Mouse (Mus musculus): Measurements from ENCODE around the gene Scarb1. TPM values are rescaled to one million over a fixed set of nuclear protein-coding genes. Genes with fewer than 3 reads are reported as not detected.

The Scarb1 gene
- polyA plus RNA-seq, 1 experiment from 2014 or later, result 36.5 TPM

- WGBS, result 85% methylated on average over 7 of the region's 7 CpGs
- no peak overlapping the region for H3K4me3 ChIP-seq (replicated peaks)
- no peaks in the 10 kb centered on the region for H3K36me3 ChIP-seq
- peaks cover 9% of the 10 kb centered on the region; the same call in 1 of the 2 replicates for H3K9me3 ChIP-seq
- no peaks in the 10 kb centered on the region; the same call in 1 of the 2 replicates for H3K4me1 ChIP-seq (replicated peaks)
- no peak overlapping the region for H3K4me2 ChIP-seq
- no peak overlapping the region for H3K27ac ChIP-seq
- H3K27me3 ChIP-seq, result no peaks in the 10 kb centered on the region
- no peak for ATAC-seq (ENCODE audit: insufficient number of reproducible peaks, insufficient read depth, low FRiP score, low TSS enrichment, low read depth)
- H3K9ac ChIP-seq (replicated peaks), result no peak overlapping the region
Measured at GRCm38 (mm10) chr5:125232443-125232979, 108.4 kb downstream of the Scarb1 start.

- H3K4me3 ChIP-seq (replicated peaks), result no peak overlapping the region
- no peak overlapping the region for H3K9ac ChIP-seq (replicated peaks)
- peaks cover 11% of the 10 kb centered on the region; the same call in 1 of the 2 replicates for H3K9me3 ChIP-seq
- H3K36me3 ChIP-seq, result no peaks in the 10 kb centered on the region
- 80% methylated on average over 5 of the region's 5 CpGs for WGBS
- no peaks in the 10 kb centered on the region for H3K4me1 ChIP-seq (replicated peaks)
- no peaks in the 10 kb centered on the region for H3K27me3 ChIP-seq
- ATAC-seq (ENCODE audit: insufficient number of reproducible peaks, insufficient read depth, low FRiP score, low TSS enrichment, low read depth), result 0 out of 2 replicates have a peak, but pooled peaks have one; percentile 22
- H3K27ac ChIP-seq, result no peak overlapping the region
- H3K4me2 ChIP-seq, result no peak overlapping the region
Measured at GRCm38 (mm10) chr5:125230463-125230862, 110.4 kb downstream of the Scarb1 start.

GRCm38 (mm10) chr5:125229097-125229496, 111.8 kb downstream of the Scarb1 start:
- ATAC-seq (ENCODE audit: insufficient number of reproducible peaks, insufficient read depth, low FRiP score, low TSS enrichment, low read depth), result no peak
- H3K4me1 ChIP-seq (replicated peaks), result no peaks in the 10 kb centered on the region
- H3K4me2 ChIP-seq, result no peak overlapping the region
- H3K27ac ChIP-seq, result no peak overlapping the region
- H3K4me3 ChIP-seq (replicated peaks), result no peak overlapping the region
- no peaks in the 10 kb centered on the region for H3K36me3 ChIP-seq
- WGBS, result 69% methylated on average over 2 of the region's 2 CpGs
- no peaks in the 10 kb centered on the region for H3K27me3 ChIP-seq
- H3K9me3 ChIP-seq, result peaks cover 8% of the 10 kb centered on the region; the same call in 1 of the 2 replicates
- no peak overlapping the region for H3K9ac ChIP-seq (replicated peaks)

GRCm38 (mm10) chr5:125227699-125228098, 113.2 kb downstream of the Scarb1 start:
- no peak overlapping the region for H3K9ac ChIP-seq (replicated peaks)
- H3K27me3 ChIP-seq, result no peaks in the 10 kb centered on the region
- H3K36me3 ChIP-seq, result no peaks in the 10 kb centered on the region
- H3K27ac ChIP-seq, result no peak overlapping the region
- peaks cover 8% of the 10 kb centered on the region; the same call in 1 of the 2 replicates for H3K9me3 ChIP-seq
- no peaks in the 10 kb centered on the region for H3K4me1 ChIP-seq (replicated peaks)
- H3K4me3 ChIP-seq (replicated peaks), result no peak overlapping the region
- 98% methylated on average over 4 of the region's 4 CpGs for WGBS
- ATAC-seq (ENCODE audit: insufficient number of reproducible peaks, insufficient read depth, low FRiP score, low TSS enrichment, low read depth), result no peak
- no peak overlapping the region for H3K4me2 ChIP-seq

Other genes with a start within 250 kb of the Scarb1 start
- gene Ncor2, start 161.9 kb downstream of the Scarb1 start, polyA plus RNA-seq (2016; fragmentation: Nextera tagmentation; extraction: Ambion mirVana), result 27.2 and 29.4 TPM in 2 replicates
- 0.39 and 0.46 TPM in 2 replicates for gene Gm10382, start 48.2 kb upstream of the Scarb1 start, polyA plus RNA-seq (2016; fragmentation: Nextera tagmentation; extraction: Ambion mirVana)
- 1,024 and 1,053 TPM in 2 replicates for gene Ubc, start 49.1 kb upstream of the Scarb1 start, polyA plus RNA-seq (2016; fragmentation: Nextera tagmentation; extraction: Ambion mirVana)
- gene Dhx37, start 93.0 kb upstream of the Scarb1 start, polyA plus RNA-seq (2016; fragmentation: Nextera tagmentation; extraction: Ambion mirVana), result 16.1 and 16.5 TPM in 2 replicates
- gene Bri3bp, start 100.5 kb upstream of the Scarb1 start, polyA plus RNA-seq (2016; fragmentation: Nextera tagmentation; extraction: Ambion mirVana), result 40.3 and 40.7 TPM in 2 replicates
- gene Aacs, start 134.7 kb upstream of the Scarb1 start, polyA plus RNA-seq (2016; fragmentation: Nextera tagmentation; extraction: Ambion mirVana), result 35.7 and 40.1 TPM in 2 replicates
- 0.13 and 0.19 TPM in 2 replicates for gene Tmem132b, start 190.7 kb upstream of the Scarb1 start, polyA plus RNA-seq (2016; fragmentation: Nextera tagmentation; extraction: Ambion mirVana)

Data from limb, embryonic 12.5 days (tissue).